Mouse (Mus musculus): ENCODE measurements around the gene Fkbp4.
"Not testable (repeated sequence)": the region's sequence is repeated elsewhere in the genome, so short reads cannot be mapped to it uniquely, and the experiment has no call there.

Gene Fkbp4

GRCm38 (mm10) chr6:128389185-128389584 lies 49.3 kb downstream of the Fkbp4 start:
- no peak for DNase-seq

- no peak for DNase-seq
These were observed 53.5 kb downstream of the Fkbp4 start for GRCm38 (mm10) chr6:128385026-128385425.

GRCm38 (mm10) chr6:128383752-128384151 lies 54.7 kb downstream of the Fkbp4 start:
- DNase-seq: no peak

- no peak for DNase-seq
These were observed 57.2 kb downstream of the Fkbp4 start for GRCm38 (mm10) chr6:128381254-128381653.

- DNase-seq: not testable (repeated sequence)
These were observed 57.8 kb downstream of the Fkbp4 start for GRCm38 (mm10) chr6:128380594-128381167.
